Mouse (Mus musculus): ENCODE measurements around the gene Tef. TPM values are rescaled to one million over a fixed set of nuclear protein-coding genes. Genes with fewer than 3 reads are reported as not detected.

Tef gene
- polyA plus RNA-seq, 1 experiment from 2014 or later, result 12.9 TPM

- ATAC-seq (ENCODE audit: low FRiP score), result no peak
- Histone ChIP-seq H3K9me3 (ENCODE audit: control insufficient read depth, low read length) (no peaks in the 10 kb centered on the region), H3K27me3 (ENCODE audit: control insufficient read depth, insufficient read depth, low read length) (no peaks in the 10 kb centered on the region), H3K4me2 (no peak overlapping the region), H3K4me3 (ENCODE audit: low read depth, low read length) (no peak overlapping the region), H3K9ac (ENCODE audit: low read length) (no peak overlapping the region), H3K4me1 (ENCODE audit: control insufficient read depth, insufficient read depth, low read length) (no peaks in the 10 kb centered on the region), H3K36me3 (ENCODE audit: control insufficient read depth, insufficient read depth, low read length) (peaks cover 23% of the 10 kb centered on the region), H3K27ac (ENCODE audit: low read depth, low read length) (no peak overlapping the region)
- DNase-seq (ENCODE audit: low spot score, missing footprints), result no peak
- 94% methylated on average over 13 of the region's 13 CpGs for WGBS
Measured at GRCm38 (mm10) chr15:81787525-81787924, 14.7 kb upstream of the Tef start.

- 92% methylated on average over 9 of the region's 9 CpGs for WGBS
- peaks cover 22% of the 10 kb centered on the region for H3K36me3 ChIP-seq (ENCODE audit: control insufficient read depth, insufficient read depth, low read length)
Measured at GRCm38 (mm10) chr15:81792444-81792843, 9.8 kb upstream of the Tef start.

GRCm38 (mm10) chr15:81796228-81796627, 6.0 kb upstream of the Tef start:
- Histone ChIP-seq H3K27me3 (ENCODE audit: control insufficient read depth, insufficient read depth, low read length) (no peaks in the 10 kb centered on the region), H3K9ac (ENCODE audit: low read length) (no peak overlapping the region), H3K4me2 (no peak overlapping the region), H3K4me1 (ENCODE audit: control insufficient read depth, insufficient read depth, low read length) (no peaks in the 10 kb centered on the region), H3K36me3 (ENCODE audit: control insufficient read depth, insufficient read depth, low read length) (peaks cover 19% of the 10 kb centered on the region), H3K4me3 (ENCODE audit: low read depth, low read length) (no peak overlapping the region), H3K9me3 (ENCODE audit: control insufficient read depth, low read length) (no peaks in the 10 kb centered on the region), H3K27ac (ENCODE audit: low read depth, low read length) (no peak overlapping the region)
- ATAC-seq (ENCODE audit: low FRiP score) (0 out of 2 replicates have a peak, but pooled peaks have one; percentile 55), DNase-seq (ENCODE audit: low spot score, missing footprints) (no peak)
- 81% methylated on average over 3 of the region's 3 CpGs for WGBS

More at GRCm38 (mm10) chr15:81792444-81792843, 9.8 kb upstream of the Tef start:
- no peak overlapping the region for H3K4me2 ChIP-seq
- H3K9ac ChIP-seq (ENCODE audit: low read length), result no peak overlapping the region
- H3K27me3 ChIP-seq (ENCODE audit: control insufficient read depth, insufficient read depth, low read length), result no peaks in the 10 kb centered on the region
- no peak overlapping the region for H3K27ac ChIP-seq (ENCODE audit: low read depth, low read length)
- no peak overlapping the region for H3K4me3 ChIP-seq (ENCODE audit: low read depth, low read length)
- DNase-seq (ENCODE audit: low spot score, missing footprints) (no peak), ATAC-seq (ENCODE audit: low FRiP score) (no peak)
- no peaks in the 10 kb centered on the region for H3K9me3 ChIP-seq (ENCODE audit: control insufficient read depth, low read length)
- H3K4me1 ChIP-seq (ENCODE audit: control insufficient read depth, insufficient read depth, low read length), result no peaks in the 10 kb centered on the region

- Histone ChIP-seq H3K4me1 (ENCODE audit: control insufficient read depth, insufficient read depth, low read length) (peaks cover 3% of the 10 kb centered on the region), H3K9me3 (ENCODE audit: control insufficient read depth, low read length) (no peaks in the 10 kb centered on the region), H3K27me3 (ENCODE audit: control insufficient read depth, insufficient read depth, low read length) (no peaks in the 10 kb centered on the region), H3K9ac (ENCODE audit: low read length) (no peak overlapping the region), H3K4me2 (no peak overlapping the region), H3K4me3 (ENCODE audit: low read depth, low read length) (no peak overlapping the region), H3K36me3 (ENCODE audit: control insufficient read depth, insufficient read depth, low read length) (peaks cover 7% of the 10 kb centered on the region), H3K27ac (ENCODE audit: low read depth, low read length) (no peak overlapping the region)
- WGBS, result 90% methylated on average over 6 of the region's 6 CpGs
- DNase-seq (ENCODE audit: low spot score, missing footprints), result no peak
- ATAC-seq (ENCODE audit: low FRiP score), result no peak
Measured at GRCm38 (mm10) chr15:81797861-81798260, 4.4 kb upstream of the Tef start.

GRCm38 (mm10) chr15:81798421-81798820, 3.8 kb upstream of the Tef start:
- no peak overlapping the region for H3K9ac ChIP-seq (ENCODE audit: low read length)
- ATAC-seq (ENCODE audit: low FRiP score) (no peak), DNase-seq (ENCODE audit: low spot score, missing footprints) (no peak)
- 88% methylated on average over 4 of the region's 4 CpGs for WGBS
- no peak overlapping the region for H3K27ac ChIP-seq (ENCODE audit: low read depth, low read length)
- H3K9me3 ChIP-seq (ENCODE audit: control insufficient read depth, low read length), result no peaks in the 10 kb centered on the region
- H3K36me3 ChIP-seq (ENCODE audit: control insufficient read depth, insufficient read depth, low read length), result peaks cover 4% of the 10 kb centered on the region
- H3K4me1 ChIP-seq (ENCODE audit: control insufficient read depth, insufficient read depth, low read length), result peaks cover 5% of the 10 kb centered on the region
- H3K27me3 ChIP-seq (ENCODE audit: control insufficient read depth, insufficient read depth, low read length), result no peaks in the 10 kb centered on the region
- H3K4me2 ChIP-seq, result no peak overlapping the region
- no peak overlapping the region for H3K4me3 ChIP-seq (ENCODE audit: low read depth, low read length)

- Histone ChIP-seq H3K4me2 (no peak overlapping the region), H3K27ac (ENCODE audit: low read depth, low read length) (no peak overlapping the region), H3K4me3 (ENCODE audit: low read depth, low read length) (no peak overlapping the region), H3K36me3 (ENCODE audit: control insufficient read depth, insufficient read depth, low read length) (peaks cover 4% of the 10 kb centered on the region; the same call in 1 of the 2 replicates), H3K9me3 (ENCODE audit: control insufficient read depth, low read length) (no peaks in the 10 kb centered on the region), H3K4me1 (ENCODE audit: control insufficient read depth, insufficient read depth, low read length) (peaks cover 5% of the 10 kb centered on the region), H3K9ac (ENCODE audit: low read length) (no peak overlapping the region), H3K27me3 (ENCODE audit: control insufficient read depth, insufficient read depth, low read length) (no peaks in the 10 kb centered on the region)
- 76% methylated on average over 3 of the region's 3 CpGs for WGBS
- ATAC-seq (ENCODE audit: low FRiP score) (no peak), DNase-seq (ENCODE audit: low spot score, missing footprints) (peak; percentile 51)
Measured at GRCm38 (mm10) chr15:81800391-81800790, 1.8 kb upstream of the Tef start.

- WGBS, result 10% methylated on average over 8 of the region's 8 CpGs
- peak; percentile 87 for DNase-seq (ENCODE audit: low spot score, missing footprints)
- no peak; the same call in 1 of the 2 replicates for ATAC-seq (ENCODE audit: low FRiP score)
- Histone ChIP-seq H3K27ac (ENCODE audit: low read depth, low read length) (no peak overlapping the region), H3K27me3 (ENCODE audit: control insufficient read depth, insufficient read depth, low read length) (no peaks in the 10 kb centered on the region), H3K4me2 (peak overlapping the region; percentile 32), H3K9ac (ENCODE audit: low read length) (no peak overlapping the region; the same call in 1 of the 2 replicates), H3K4me1 (ENCODE audit: control insufficient read depth, insufficient read depth, low read length) (peaks cover 5% of the 10 kb centered on the region), H3K36me3 (ENCODE audit: control insufficient read depth, insufficient read depth, low read length) (no peaks in the 10 kb centered on the region), H3K9me3 (ENCODE audit: control insufficient read depth, low read length) (no peaks in the 10 kb centered on the region), H3K4me3 (ENCODE audit: low read depth, low read length) (no peak overlapping the region)
Measured at GRCm38 (mm10) chr15:81802941-81803351, 725 bp downstream of the Tef start.

GRCm38 (mm10) chr15:81803425-81803951, 1.3 kb downstream of the Tef start:
- H3K27ac ChIP-seq (ENCODE audit: low read depth, low read length), result no peak overlapping the region

GRCm38 (mm10) chr15:81804172-81804571, 2.0 kb downstream of the Tef start:
- Histone ChIP-seq H3K36me3 (ENCODE audit: control insufficient read depth, insufficient read depth, low read length) (no peaks in the 10 kb centered on the region), H3K4me3 (ENCODE audit: low read depth, low read length) (no peak overlapping the region), H3K27me3 (ENCODE audit: control insufficient read depth, insufficient read depth, low read length) (no peaks in the 10 kb centered on the region), H3K27ac (ENCODE audit: low read depth, low read length) (no peak overlapping the region), H3K4me1 (ENCODE audit: control insufficient read depth, insufficient read depth, low read length) (peaks cover 5% of the 10 kb centered on the region), H3K9ac (ENCODE audit: low read length) (no peak overlapping the region), H3K9me3 (ENCODE audit: control insufficient read depth, low read length) (no peaks in the 10 kb centered on the region), H3K4me2 (no peak overlapping the region)
- no peak for ATAC-seq (ENCODE audit: low FRiP score)
- DNase-seq (ENCODE audit: low spot score, missing footprints), result no peak
- 55% methylated on average over 1 of the region's 1 CpGs for WGBS

More at GRCm38 (mm10) chr15:81803425-81803951, 1.3 kb downstream of the Tef start:
- Histone ChIP-seq H3K4me1 (ENCODE audit: control insufficient read depth, insufficient read depth, low read length) (peaks cover 5% of the 10 kb centered on the region), H3K4me3 (ENCODE audit: low read depth, low read length) (no peak overlapping the region), H3K9me3 (ENCODE audit: control insufficient read depth, low read length) (no peaks in the 10 kb centered on the region), H3K36me3 (ENCODE audit: control insufficient read depth, insufficient read depth, low read length) (no peaks in the 10 kb centered on the region), H3K4me2 (no peak overlapping the region), H3K9ac (ENCODE audit: low read length) (no peak overlapping the region), H3K27me3 (ENCODE audit: control insufficient read depth, insufficient read depth, low read length) (no peaks in the 10 kb centered on the region)
- ATAC-seq (ENCODE audit: low FRiP score) (no peak), DNase-seq (ENCODE audit: low spot score, missing footprints) (no peak)
- WGBS, result 60% methylated on average over 4 of the region's 4 CpGs

Data from midbrain, embryonic 11.5 days (tissue).